Mouse (Mus musculus) lung, postnatal 0 days (tissue): ENCODE data around the gene Gart. TPM values are rescaled to one million over a fixed set of nuclear protein-coding genes. Genes with fewer than 3 reads are reported as not detected.
A peak's percentile ranks its signal among the peaks of the same experiment; 100 is the strongest.

Experiments
- ATAC-seq: fragments of 200-750 bp; cut with Nextera tagmentation; 2 replicates; pipeline ENCODE4 v1.8.0; 2017; ENCODE audit warnings: moderate library complexity
- DNase-seq: peaks from one replicate; pipeline ENCODE4 v3.0.0-alpha.2; 2016; ENCODE audit warnings: low spot score
- H3K27ac ChIP-seq: fragments of 300-500 bp; sonication (generic); 2 replicates; pipeline ENCODE4 v1.5.1; 2014; ENCODE audit warnings: antibody characterized with exemption, mild to moderate bottlenecking, low read length, mixed read lengths
- H3K27me3 ChIP-seq: fragments of 300-500 bp; sonication (generic); replicated peaks from 2 replicates; pipeline ENCODE4 v1.6.1; 2014; ENCODE audit warnings: low read length, mixed read lengths; ENCODE audit not compliant: insufficient read depth
- H3K36me3 ChIP-seq: fragments of 300-500 bp; sonication (generic); 2 replicates; pipeline ENCODE4 v1.6.1; 2014; ENCODE audit warnings: low read length, mixed read lengths; ENCODE audit not compliant: insufficient read depth
- H3K4me1 ChIP-seq: fragments of 300-500 bp; sonication (generic); 2 replicates; pipeline ENCODE4 v1.6.1; 2014; ENCODE audit warnings: antibody characterized with exemption, low read depth, low read length, mixed read lengths; ENCODE audit not compliant: insufficient read depth
- H3K4me2 ChIP-seq: fragments of 300-500 bp; sonication (generic); replicated peaks from 2 replicates; pipeline ENCODE4 v1.6.1; 2014; ENCODE audit warnings: low read depth, mild to moderate bottlenecking, low read length, moderate library complexity, mixed read lengths
- H3K4me3 ChIP-seq: fragments of 300-500 bp; sonication (generic); 2 replicates; pipeline ENCODE4 v1.5.1; 2014; ENCODE audit warnings: low read depth, low read length
- H3K9ac ChIP-seq: fragments of 300-500 bp; sonication (generic); replicated peaks from 2 replicates; pipeline ENCODE4 v1.6.1; 2014; ENCODE audit warnings: low read depth, mild to moderate bottlenecking
- H3K9me3 ChIP-seq: fragments of 300-500 bp; sonication (generic); 2 replicates; pipeline ENCODE4 v1.6.1; 2016; ENCODE audit warnings: low read length, mixed read lengths
- CTCF ChIP-seq: IDR thresholded peaks from 2 replicates; pipeline ENCODE4 v1.5.1; 2016; ENCODE audit warnings: antibody characterized with exemption, mild to moderate bottlenecking
- EP300 ChIP-seq: IDR thresholded peaks from 2 replicates; pipeline ENCODE4 v1.6.1; 2016; ENCODE audit warnings: antibody characterized with exemption, mild to moderate bottlenecking, control low read depth
- WGBS: fragments of 180-500 bp; shearing (Covaris S2); extraction: QIAGEN DNeasy Blood & Tissue Kit; methylation state at CpG from one replicate; pipeline ENCODE4 v1.1.7; 2014; 5-methylcytosine and 5-hydroxymethylcytosine counted together
- polyA plus RNA-seq: library from polyadenylated mRNA; unstranded; fragments of >200 nt; fragmentation: Nextera tagmentation; extraction: Ambion mirVana; gene quantifications from 2 replicates; pipeline ENCODE4 v1.2.1, GENCODE M21; 2015

Gart gene
- polyA plus RNA-seq, 1 experiment from 2014 or later, result 27.3 TPM

- Histone ChIP-seq H3K27ac (no peak overlapping the region), H3K36me3 (no peaks in the 10 kb centered on the region; the same call in 1 of the 2 replicates), H3K4me1 (no peaks in the 10 kb centered on the region), H3K9ac (no peak overlapping the region), H3K9me3 (no peaks in the 10 kb centered on the region), H3K27me3 (no peaks in the 10 kb centered on the region), H3K4me3 (no peak overlapping the region), H3K4me2 (no peak overlapping the region)
- WGBS, result 82% methylated on average over 6 of the region's 6 CpGs
- ATAC-seq, result no peak
- no peak for TF ChIP-seq CTCF
- TF ChIP-seq EP300, result no peak
- DNase-seq, result no peak
Observed at GRCm38 (mm10) chr16:91586244-91586643, 60.5 kb downstream of the Gart start.

GRCm38 (mm10) chr16:91585617-91586016 is 61.1 kb downstream of the Gart start:
- H3K27me3 ChIP-seq, result no peaks in the 10 kb centered on the region
- H3K9ac ChIP-seq, result no peak overlapping the region
- H3K4me3 ChIP-seq, result no peak overlapping the region
- no peak overlapping the region for H3K27ac ChIP-seq
- no peaks in the 10 kb centered on the region for H3K9me3 ChIP-seq
- H3K36me3 ChIP-seq, result no peaks in the 10 kb centered on the region; the same call in 1 of the 2 replicates
- no peak overlapping the region for H3K4me2 ChIP-seq
- no peak for DNase-seq
- ATAC-seq, result no peak; the same call in 1 of the 2 replicates
- no peak for TF ChIP-seq EP300
- TF ChIP-seq CTCF, result no peak
- WGBS, result 85% methylated on average over 5 of the region's 5 CpGs
- no peaks in the 10 kb centered on the region for H3K4me1 ChIP-seq

- TF ChIP-seq EP300 (no peak), CTCF (peak; percentile 71)
- H3K27me3 ChIP-seq, result no peaks in the 10 kb centered on the region
Observed at GRCm38 (mm10) chr16:91582307-91582706, 64.4 kb downstream of the Gart start.

GRCm38 (mm10) chr16:91578980-91579720 is 67.6 kb downstream of the Gart start:
- no peaks in the 10 kb centered on the region for H3K9me3 ChIP-seq
- H3K4me1 ChIP-seq, result no peaks in the 10 kb centered on the region
- no peak for DNase-seq
- H3K4me3 ChIP-seq, result no peak overlapping the region
- ATAC-seq, result no peak
- H3K27me3 ChIP-seq, result no peaks in the 10 kb centered on the region
- no peak overlapping the region for H3K4me2 ChIP-seq
- no peak overlapping the region for H3K9ac ChIP-seq
- H3K27ac ChIP-seq, result no peak overlapping the region
- WGBS, result 80% methylated on average over 14 of the region's 14 CpGs
- peaks cover 16% of the 10 kb centered on the region; the same call in 1 of the 2 replicates for H3K36me3 ChIP-seq
- no peak for TF ChIP-seq CTCF
- no peak for TF ChIP-seq EP300

More at GRCm38 (mm10) chr16:91582307-91582706, 64.4 kb downstream of the Gart start:
- Histone ChIP-seq H3K9ac (no peak overlapping the region), H3K4me3 (no peak overlapping the region), H3K9me3 (no peaks in the 10 kb centered on the region), H3K36me3 (peaks cover under 1% of the 10 kb centered on the region; the same call in 1 of the 2 replicates), H3K27ac (no peak overlapping the region), H3K4me1 (no peaks in the 10 kb centered on the region), H3K4me2 (no peak overlapping the region)
- peak; percentile 30 for DNase-seq
- 71% methylated on average over 2 of the region's 2 CpGs for WGBS
- no peak for ATAC-seq

- DNase-seq, result no peak
- TF ChIP-seq EP300 (no peak), CTCF (no peak)
Observed at GRCm38 (mm10) chr16:91575151-91575550, 71.6 kb downstream of the Gart start.

More at GRCm38 (mm10) chr16:91575151-91575550, 71.6 kb downstream of the Gart start:
- Histone ChIP-seq H3K9me3 (no peaks in the 10 kb centered on the region), H3K27me3 (no peaks in the 10 kb centered on the region), H3K4me2 (no peak overlapping the region), H3K4me3 (no peak overlapping the region), H3K36me3 (peaks cover 16% of the 10 kb centered on the region; the same call in 1 of the 2 replicates), H3K9ac (no peak overlapping the region), H3K4me1 (no peaks in the 10 kb centered on the region), H3K27ac (no peak overlapping the region)
- no peak for ATAC-seq
- 72% methylated on average over 13 of the region's 13 CpGs for WGBS

Other genes starting within 250 kb of the Gart start
- 90.5 and 106 TPM in 2 replicates for gene Il10rb, start 240.8 kb downstream of the Gart start, polyA plus RNA-seq
- gene Ifnar1, start 161.7 kb downstream of the Gart start, polyA plus RNA-seq, result 40.3 and 44.9 TPM in 2 replicates
- 64.4 and 78.1 TPM in 2 replicates for gene Ifngr2, start 99.9 kb downstream of the Gart start, polyA plus RNA-seq
- gene Tmem50b, start 49.2 kb downstream of the Gart start, polyA plus RNA-seq, result 160 and 169 TPM in 2 replicates
- 6.1 and 6.2 TPM in 2 replicates for gene Dnajc28, start 27.9 kb downstream of the Gart start, polyA plus RNA-seq
- 132 and 143 TPM in 2 replicates for gene Son, start 554 bp upstream of the Gart start, polyA plus RNA-seq
- gene Donson, start 41.8 kb upstream of the Gart start, polyA plus RNA-seq, result 6.0 and 8.0 TPM in 2 replicates
- 59.3 and 64.8 TPM in 2 replicates for gene Cryzl1, start 82.0 kb upstream of the Gart start, polyA plus RNA-seq
- 9.7 and 12.1 TPM in 2 replicates for gene Itsn1, start 82.3 kb upstream of the Gart start, polyA plus RNA-seq